Mouse (Mus musculus): ENCODE measurements around the gene C2. TPM values are rescaled to one million over a fixed set of nuclear protein-coding genes. Genes with fewer than 3 reads are reported as not detected.

C2 gene
- total and polyA plus RNA-seq, 3 experiments = 2.3 to 25.9 (median 2.5) TPM

DNA sequence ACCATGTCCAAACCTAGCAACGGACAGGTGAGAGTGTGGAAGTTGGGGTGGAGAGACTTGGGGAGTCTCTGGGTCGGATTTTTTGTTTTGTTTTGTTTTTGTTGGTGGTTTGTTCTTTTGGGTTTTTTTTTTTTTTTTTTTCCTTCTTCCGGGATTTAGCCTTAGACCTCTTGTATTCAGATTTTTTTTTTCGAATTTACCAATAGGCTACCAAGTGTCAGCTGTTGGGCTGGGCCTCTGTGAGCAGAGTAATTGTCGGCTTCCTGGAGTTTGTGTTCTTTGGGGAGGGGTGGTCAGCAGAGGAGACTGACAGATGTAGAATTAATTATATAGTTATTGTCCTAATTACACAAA, 1.8 kb upstream of the C2 start:
- DNase-seq (ENCODE audit: low spot score) (peak; percentile 51), ATAC-seq (ENCODE audit: extremely low read depth, insufficient number of reproducible peaks, low FRiP score, poor library complexity, severe bottlenecking) (no peak)

GRCm38 (mm10) chr17:34899053-34899889, 1.2 kb upstream of the C2 start:
- H3K4me3 ChIP-seq (ENCODE audit: low read depth, low read length) = peak overlapping the region; percentile 91
- no peaks in the 10 kb centered on the region for H3K27me3 ChIP-seq (ENCODE audit: insufficient read depth, low read length)
- no peak for ATAC-seq (ENCODE audit: extremely low read depth, insufficient number of reproducible peaks, low FRiP score, poor library complexity, severe bottlenecking)
- TF ChIP-seq POLR2AphosphoS5 (IDR thresholded peaks at IDR 0.05; ENCODE audit: insufficient replicate concordance, low read depth, low read length) = no peak
- no peak for TF ChIP-seq GATA1 (IDR thresholded peaks at IDR 0.05; ENCODE audit: borderline replicate concordance, low read length)
- TF ChIP-seq CTCF (IDR thresholded peaks at IDR 0.05; ENCODE audit: low read depth, low read length) = no peak
- no peak for TF ChIP-seq TAL1 (conservative IDR thresholded peaks at IDR 0.05; ENCODE audit: low read depth, low read length)
- TF ChIP-seq GATA2 (IDR thresholded peaks at IDR 0.05; ENCODE audit: borderline replicate concordance, low read depth, low read length) = no peak
- H3K9me3 ChIP-seq (replicated peaks) = no peaks in the 10 kb centered on the region; the same call in 1 of the 2 replicates
- H3K36me3 ChIP-seq (replicated peaks) = peaks cover 49% of the 10 kb centered on the region
- H3K4me1 ChIP-seq (ENCODE audit: insufficient read depth, low read depth, low read length) = peaks cover 57% of the 10 kb centered on the region
- DNase-seq (ENCODE audit: low spot score) = peak; percentile 56

More for the DNA sequence above, 1.8 kb upstream of the C2 start:
- Histone ChIP-seq H3K4me1 (ENCODE audit: insufficient read depth, low read depth, low read length) (peaks cover 54% of the 10 kb centered on the region), H3K27me3 (ENCODE audit: insufficient read depth, low read length) (no peaks in the 10 kb centered on the region), H3K36me3 (replicated peaks) (peaks cover 55% of the 10 kb centered on the region), H3K9me3 (replicated peaks) (no peaks in the 10 kb centered on the region; the same call in 1 of the 2 replicates), H3K4me3 (ENCODE audit: low read depth, low read length) (peak overlapping the region; percentile 91)
- TF ChIP-seq GATA2 (IDR thresholded peaks at IDR 0.05; ENCODE audit: borderline replicate concordance, low read depth, low read length) = no peak
- TF ChIP-seq POLR2AphosphoS5 (IDR thresholded peaks at IDR 0.05; ENCODE audit: insufficient replicate concordance, low read depth, low read length) = no peak
- TF ChIP-seq GATA1 (IDR thresholded peaks at IDR 0.05; ENCODE audit: borderline replicate concordance, low read length) = no peak
- no peak for TF ChIP-seq CTCF (IDR thresholded peaks at IDR 0.05; ENCODE audit: low read depth, low read length)
- TF ChIP-seq TAL1 (conservative IDR thresholded peaks at IDR 0.05; ENCODE audit: low read depth, low read length) = no peak

GRCm38 (mm10) chr17:34898706-34899052, 614 bp upstream of the C2 start:
- no peaks in the 10 kb centered on the region; the same call in 1 of the 2 replicates for H3K9me3 ChIP-seq (replicated peaks)
- H3K4me3 ChIP-seq (ENCODE audit: low read depth, low read length) = peak overlapping the region; percentile 91
- no peak for TF ChIP-seq TAL1 (conservative IDR thresholded peaks at IDR 0.05; ENCODE audit: low read depth, low read length)
- no peak for TF ChIP-seq GATA2 (IDR thresholded peaks at IDR 0.05; ENCODE audit: borderline replicate concordance, low read depth, low read length)
- no peak for TF ChIP-seq CTCF (IDR thresholded peaks at IDR 0.05; ENCODE audit: low read depth, low read length)
- no peaks in the 10 kb centered on the region for H3K27me3 ChIP-seq (ENCODE audit: insufficient read depth, low read length)
- ATAC-seq (ENCODE audit: extremely low read depth, insufficient number of reproducible peaks, low FRiP score, poor library complexity, severe bottlenecking) (no peak), DNase-seq (ENCODE audit: low spot score) (peak; percentile 67)
- peaks cover 60% of the 10 kb centered on the region for H3K4me1 ChIP-seq (ENCODE audit: insufficient read depth, low read depth, low read length)
- H3K36me3 ChIP-seq (replicated peaks) = peaks cover 45% of the 10 kb centered on the region

- TF ChIP-seq POLR2AphosphoS5 (IDR thresholded peaks at IDR 0.05; ENCODE audit: insufficient replicate concordance, low read depth, low read length) (0 out of 2 replicates have a peak, but pooled peaks have one; percentile 2), TAL1 (conservative IDR thresholded peaks at IDR 0.05; ENCODE audit: low read depth, low read length) (no peak), GATA2 (IDR thresholded peaks at IDR 0.05; ENCODE audit: borderline replicate concordance, low read depth, low read length) (no peak), CTCF (IDR thresholded peaks at IDR 0.05; ENCODE audit: low read depth, low read length) (no peak)
- Histone ChIP-seq H3K27me3 (ENCODE audit: insufficient read depth, low read length) (no peaks in the 10 kb centered on the region), H3K4me1 (ENCODE audit: insufficient read depth, low read depth, low read length) (peaks cover 55% of the 10 kb centered on the region), H3K36me3 (replicated peaks) (peaks cover 34% of the 10 kb centered on the region), H3K9me3 (replicated peaks) (no peaks in the 10 kb centered on the region; the same call in 1 of the 2 replicates), H3K4me3 (ENCODE audit: low read depth, low read length) (peak overlapping the region; percentile 91)
- DNase-seq (ENCODE audit: low spot score) (no peak), ATAC-seq (ENCODE audit: extremely low read depth, insufficient number of reproducible peaks, low FRiP score, poor library complexity, severe bottlenecking) (no peak)
Measured at GRCm38 (mm10) chr17:34897373-34898159, 499 bp downstream of the C2 start.

DNA sequence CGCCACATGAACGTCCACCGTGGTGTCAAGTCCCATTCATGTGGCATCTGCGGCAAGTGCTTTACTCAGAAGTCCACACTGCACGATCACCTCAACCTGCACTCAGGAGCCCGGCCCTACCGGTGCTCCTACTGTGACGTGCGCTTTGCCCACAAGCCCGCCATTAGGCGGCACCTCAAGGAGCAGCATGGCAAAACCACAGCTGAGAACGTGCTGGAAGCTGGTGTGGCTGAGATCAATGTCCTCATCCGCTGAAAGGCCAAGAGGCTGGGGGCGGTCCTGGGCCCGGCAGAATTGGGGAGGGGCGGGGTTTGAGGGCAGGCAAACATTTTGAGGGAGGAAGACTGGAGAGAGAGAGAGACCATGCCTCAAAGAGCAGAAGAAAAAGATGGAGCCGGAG, 1.7 kb downstream of the C2 start:
- no peak for ATAC-seq (ENCODE audit: extremely low read depth, insufficient number of reproducible peaks, low FRiP score, poor library complexity, severe bottlenecking)
- H3K27me3 ChIP-seq (ENCODE audit: insufficient read depth, low read length) = no peaks in the 10 kb centered on the region
- peaks cover 55% of the 10 kb centered on the region for H3K4me1 ChIP-seq (ENCODE audit: insufficient read depth, low read depth, low read length)
- no peaks in the 10 kb centered on the region; the same call in 1 of the 2 replicates for H3K9me3 ChIP-seq (replicated peaks)
- peaks cover 24% of the 10 kb centered on the region for H3K36me3 ChIP-seq (replicated peaks)
- no peak for DNase-seq (ENCODE audit: low spot score)
- H3K4me3 ChIP-seq (ENCODE audit: low read depth, low read length) = peak overlapping the region; percentile 43; the same call in 1 of the 2 replicates
- TF ChIP-seq GATA2 (IDR thresholded peaks at IDR 0.05; ENCODE audit: borderline replicate concordance, low read depth, low read length) (no peak), POLR2AphosphoS5 (IDR thresholded peaks at IDR 0.05; ENCODE audit: insufficient replicate concordance, low read depth, low read length) (no peak), CTCF (IDR thresholded peaks at IDR 0.05; ENCODE audit: low read depth, low read length) (no peak), GATA1 (IDR thresholded peaks at IDR 0.05; ENCODE audit: borderline replicate concordance, low read length) (no peak), TAL1 (conservative IDR thresholded peaks at IDR 0.05; ENCODE audit: low read depth, low read length) (no peak)

DNA sequence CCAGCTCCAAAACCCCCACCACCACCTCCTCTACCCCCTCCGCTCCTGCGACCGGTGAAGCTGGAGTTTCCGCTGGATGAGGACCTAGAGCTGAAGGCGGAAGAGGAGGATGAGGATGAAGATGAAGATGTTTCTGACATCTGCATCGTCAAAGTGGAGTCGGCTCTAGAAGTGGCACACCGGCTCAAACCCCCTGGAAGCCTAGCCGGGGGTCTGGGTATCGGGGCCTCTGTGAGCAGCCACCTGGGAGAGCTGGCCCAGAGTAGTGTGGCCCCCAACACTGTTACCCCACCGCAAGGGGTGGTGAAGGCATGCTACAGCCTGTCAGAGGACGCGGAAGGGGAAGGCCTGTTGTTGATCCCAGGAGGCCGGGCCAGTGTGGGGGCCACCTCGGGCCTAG, 2.3 kb downstream of the C2 start:
- peaks cover 56% of the 10 kb centered on the region for H3K4me1 ChIP-seq (ENCODE audit: insufficient read depth, low read depth, low read length)

More for the DNA sequence above, 2.3 kb downstream of the C2 start:
- Histone ChIP-seq H3K27me3 (ENCODE audit: insufficient read depth, low read length) (no peaks in the 10 kb centered on the region), H3K9me3 (replicated peaks) (no peaks in the 10 kb centered on the region; the same call in 1 of the 2 replicates), H3K4me3 (ENCODE audit: low read depth, low read length) (peak overlapping the region; percentile 81; the same call in 1 of the 2 replicates), H3K36me3 (replicated peaks) (peaks cover 20% of the 10 kb centered on the region)
- ATAC-seq (ENCODE audit: extremely low read depth, insufficient number of reproducible peaks, low FRiP score, poor library complexity, severe bottlenecking) (no peak), DNase-seq (ENCODE audit: low spot score) (no peak)
- TF ChIP-seq GATA2 (IDR thresholded peaks at IDR 0.05; ENCODE audit: borderline replicate concordance, low read depth, low read length) = no peak
- TF ChIP-seq GATA1 (IDR thresholded peaks at IDR 0.05; ENCODE audit: borderline replicate concordance, low read length) = no peak
- no peak for TF ChIP-seq TAL1 (conservative IDR thresholded peaks at IDR 0.05; ENCODE audit: low read depth, low read length)
- TF ChIP-seq POLR2AphosphoS5 (IDR thresholded peaks at IDR 0.05; ENCODE audit: insufficient replicate concordance, low read depth, low read length) = no peak
- no peak for TF ChIP-seq CTCF (IDR thresholded peaks at IDR 0.05; ENCODE audit: low read depth, low read length)

Data from G1E (cell line).